Mouse (Mus musculus) E14TG2a.4 (cell line): ENCODE measurements around the gene Scaf11.

ENCODE experiments used
- CTCF ChIP-seq: conservative IDR thresholded peaks from 2 replicates; pipeline ENCODE4 v1.5.1; 2014; ENCODE audit warnings: low read length
- NANOG ChIP-seq: IDR thresholded peaks from 2 replicates; pipeline ENCODE4 v1.6.1; 2014; ENCODE audit warnings: borderline replicate concordance, low read length, mixed read lengths
- POU5F1 ChIP-seq: IDR thresholded peaks from 2 replicates; pipeline ENCODE4 v1.6.1; 2014; ENCODE audit warnings: low read length, borderline replicate concordance

GRCm38 (mm10) chr15:96491861-96492641, 31.4 kb upstream of the Scaf11 start:
- TF ChIP-seq CTCF (no peak), NANOG (no peak; the same call in 1 of the 2 replicates), POU5F1 (no peak)
